Comparison of ENCODE assay signal across 22 mouse cellular contexts in genomic region chr15:88311158-88311557, GRCm38 (mm10).
A peak's percentile ranks its signal among the peaks of the same experiment; 100 is the strongest.
DNase-seq lines count a peak whose midpoint lies in the region; ATAC-seq and TF ChIP-seq lines count a peak whose summit lies in the region.
"Had no signal": no experiment of that assay in that cellular context is flagged by ENCODE, and none has a peak within 500 bp of the region (broad histone marks: within the 10 kb centered on the region; RNA-seq: fewer than 3 reads in every experiment).

No protein-coding gene starts in this region.

- no peak overlapping the region for H3K9ac ChIP-seq in forebrain, embryonic 14.5 days (ENCODE audit: low read length)
- no peak overlapping the region for H3K9ac ChIP-seq in forebrain, embryonic 16.5 days (replicated peaks; ENCODE audit: low read depth, low read length)
- no peak overlapping the region for H3K9ac ChIP-seq in midbrain, postnatal 0 days (replicated peaks; ENCODE audit: low read length, poor library complexity, severe bottlenecking)
- H3K9ac ChIP-seq in midbrain, embryonic 11.5 days (ENCODE audit: low read length): no peak overlapping the region
- H3K9ac ChIP-seq: embryonic facial prominence, embryonic 12.5 days; heart, embryonic 15.5 days; hindbrain, embryonic 15.5 days had no signal

- peaks cover 23% of the 10 kb centered on the region for H3K4me1 ChIP-seq in forebrain, embryonic 14.5 days (ENCODE audit: control insufficient read depth, insufficient read depth, low read length)
- H3K4me1 ChIP-seq in forebrain, embryonic 16.5 days (replicated peaks; ENCODE audit: control insufficient read depth, insufficient read depth, low read length): peaks cover 20% of the 10 kb centered on the region
- H3K4me1 ChIP-seq in midbrain, postnatal 0 days (ENCODE audit: insufficient read depth, low read length): peaks cover 8% of the 10 kb centered on the region; the same call in 1 of the 2 replicates
- H3K4me1 ChIP-seq in midbrain, embryonic 11.5 days (ENCODE audit: control insufficient read depth, insufficient read depth, low read length): no peaks in the 10 kb centered on the region
- peaks cover 18% of the 10 kb centered on the region for H3K4me1 ChIP-seq in embryonic facial prominence, embryonic 10.5 days
- H3K4me1 ChIP-seq: embryonic facial prominence, embryonic 12.5 days; heart, embryonic 15.5 days had no signal

- H3K9me3 ChIP-seq in forebrain, embryonic 14.5 days (replicated peaks; ENCODE audit: control insufficient read depth, low read length): 0 out of 2 replicates have a peak, but pooled peaks cover 3% of the 10 kb centered on the region
- no peaks in the 10 kb centered on the region for H3K9me3 ChIP-seq in forebrain, embryonic 16.5 days (ENCODE audit: control insufficient read depth, low read length)
- no peaks in the 10 kb centered on the region for H3K9me3 ChIP-seq in midbrain, postnatal 0 days (ENCODE audit: low read length)
- H3K9me3 ChIP-seq in midbrain, embryonic 11.5 days (ENCODE audit: control insufficient read depth, low read length): no peaks in the 10 kb centered on the region
- H3K9me3 ChIP-seq in embryonic facial prominence, embryonic 10.5 days: no peaks in the 10 kb centered on the region
- H3K9me3 ChIP-seq: embryonic facial prominence, embryonic 12.5 days; heart, embryonic 15.5 days; hindbrain, embryonic 10.5 days; hindbrain, embryonic 15.5 days had no signal

- WGBS in forebrain, embryonic 14.5 days: 3% methylated on average over 8 of the region's 8 CpGs
- WGBS in forebrain, embryonic 16.5 days: 6% methylated on average over 8 of the region's 8 CpGs
- 32% methylated on average over 8 of the region's 8 CpGs for WGBS in midbrain, postnatal 0 days
- WGBS in midbrain, embryonic 11.5 days: 35% methylated on average over 8 of the region's 8 CpGs
- WGBS in embryonic facial prominence, embryonic 10.5 days: 13% methylated on average over 8 of the region's 8 CpGs

- no peak for ATAC-seq in forebrain, embryonic 14.5 days
- ATAC-seq in forebrain, embryonic 16.5 days: no peak
- no peak for ATAC-seq in midbrain, postnatal 0 days (ENCODE audit: low FRiP score)
- no peak for ATAC-seq in midbrain, embryonic 11.5 days (ENCODE audit: low FRiP score)
- ATAC-seq: inflammation-experienced regulatory T-cells, adult 6 months; intestine, postnatal 0 days had no signal

- no peak overlapping the region for H3K4me3 ChIP-seq in forebrain, embryonic 14.5 days (ENCODE audit: low read depth, low read length)
- no peak overlapping the region for H3K4me3 ChIP-seq in forebrain, embryonic 16.5 days (replicated peaks; ENCODE audit: low read length)
- H3K4me3 ChIP-seq in midbrain, postnatal 0 days (ENCODE audit: low read depth, low read length): no peak overlapping the region
- H3K4me3 ChIP-seq in midbrain, embryonic 11.5 days (ENCODE audit: low read depth, low read length): no peak overlapping the region
- H3K4me3 ChIP-seq in embryonic facial prominence, embryonic 10.5 days: no peak overlapping the region
- H3K4me3 ChIP-seq: embryonic facial prominence, embryonic 12.5 days; gastrocnemius, adult 2 months; heart, embryonic 15.5 days; hindbrain, embryonic 10.5 days; hindbrain, embryonic 15.5 days had no signal

- H3K36me3 ChIP-seq in forebrain, embryonic 14.5 days (ENCODE audit: control insufficient read depth, insufficient read depth, low read length): no peaks in the 10 kb centered on the region
- H3K36me3 ChIP-seq in forebrain, embryonic 16.5 days (ENCODE audit: control insufficient read depth, insufficient read depth): no peaks in the 10 kb centered on the region
- no peaks in the 10 kb centered on the region for H3K36me3 ChIP-seq in midbrain, postnatal 0 days (ENCODE audit: insufficient read depth, low read length)
- H3K36me3 ChIP-seq in midbrain, embryonic 11.5 days (ENCODE audit: control insufficient read depth, insufficient read depth, low read length): no peaks in the 10 kb centered on the region
- H3K36me3 ChIP-seq in embryonic facial prominence, embryonic 10.5 days (replicated peaks): no peaks in the 10 kb centered on the region
- H3K36me3 ChIP-seq: embryonic facial prominence, embryonic 12.5 days; heart, embryonic 15.5 days; hindbrain, embryonic 10.5 days; hindbrain, embryonic 15.5 days had no signal

- TF ChIP-seq CTCF in midbrain, postnatal 0 days (IDR thresholded peaks at IDR 0.05): no peak

- DNase-seq in forebrain, embryonic 14.5 days (ENCODE audit: low spot score): peak; percentile 41
- DNase-seq in midbrain, postnatal 0 days (ENCODE audit: low spot score): peak; percentile 21
- no peak for DNase-seq in midbrain, embryonic 11.5 days (ENCODE audit: low spot score, missing footprints)
- DNase-seq in embryonic facial prominence, embryonic 10.5 days (ENCODE audit: low spot score): peak; percentile 20
- peak; percentile 68 for DNase-seq in retina, postnatal 1 day
- no peak for DNase-seq in ovary, postnatal 10 days (ENCODE audit: low spot score)
- DNase-seq: adrenal gland, adult 2 months; adrenal gland, postnatal 25 days; cerebellum, adult 2 months; cerebellum, postnatal 10 days; gastrocnemius, adult 2 months; gastrocnemius, postnatal 25 days; heart, postnatal 14 days had no signal

- H3K4me2 ChIP-seq in forebrain, embryonic 14.5 days (ENCODE audit: low read length): no peak overlapping the region
- H3K4me2 ChIP-seq in forebrain, embryonic 16.5 days (ENCODE audit: low read length): no peak overlapping the region
- H3K4me2 ChIP-seq in midbrain, postnatal 0 days (ENCODE audit: low read depth, low read length, poor library complexity, severe bottlenecking): no peak overlapping the region
- no peak overlapping the region for H3K4me2 ChIP-seq in midbrain, embryonic 11.5 days
- H3K4me2 ChIP-seq: embryonic facial prominence, embryonic 12.5 days; heart, embryonic 11.5 days; heart, embryonic 15.5 days; hindbrain, embryonic 15.5 days had no signal

- H3K27ac ChIP-seq in forebrain, embryonic 14.5 days (ENCODE audit: low read depth, low read length): no peak overlapping the region
- no peak overlapping the region for H3K27ac ChIP-seq in forebrain, embryonic 16.5 days (ENCODE audit: low read length)
- H3K27ac ChIP-seq in midbrain, postnatal 0 days (ENCODE audit: low read depth, low read length): no peak overlapping the region
- H3K27ac ChIP-seq in midbrain, embryonic 11.5 days (ENCODE audit: low read depth, low read length): no peak overlapping the region
- H3K27ac ChIP-seq in embryonic facial prominence, embryonic 10.5 days (replicated peaks): no peak overlapping the region
- H3K27ac ChIP-seq: embryonic facial prominence, embryonic 12.5 days; gastrocnemius, adult 2 months; heart, embryonic 15.5 days; hindbrain, embryonic 10.5 days; hindbrain, embryonic 15.5 days had no signal

- no peaks in the 10 kb centered on the region for H3K27me3 ChIP-seq in forebrain, embryonic 14.5 days (replicated peaks; ENCODE audit: control insufficient read depth, insufficient read depth, low read length)
- H3K27me3 ChIP-seq in forebrain, embryonic 16.5 days (replicated peaks; ENCODE audit: control insufficient read depth, insufficient read depth, low read length): no peaks in the 10 kb centered on the region
- H3K27me3 ChIP-seq in midbrain, postnatal 0 days (ENCODE audit: insufficient read depth, low read length): 0 out of 2 replicates have a peak, but pooled peaks cover 3% of the 10 kb centered on the region
- H3K27me3 ChIP-seq in midbrain, embryonic 11.5 days (ENCODE audit: control insufficient read depth, insufficient read depth, low read length): no peaks in the 10 kb centered on the region
- H3K27me3 ChIP-seq in embryonic facial prominence, embryonic 10.5 days (replicated peaks; ENCODE audit: low read depth, poor library complexity, severe bottlenecking): no peaks in the 10 kb centered on the region
- H3K27me3 ChIP-seq: CH12.LX; embryonic facial prominence, embryonic 12.5 days; heart, embryonic 15.5 days; hindbrain, embryonic 15.5 days had no signal

Comparison
In these comparisons a context has a peak if more than half of its experiments do, and no peak if none do; other contexts are left out.
1. DNase-seq: peak in forebrain, embryonic 14.5 days (single experiment), midbrain, postnatal 0 days (single experiment), embryonic facial prominence, embryonic 10.5 days (single experiment) and retina, postnatal 1 day (single experiment); none in midbrain, embryonic 11.5 days (single experiment) and ovary, postnatal 10 days (single experiment).